Mouse (Mus musculus): ENCODE measurements around the gene Sik2.

DNA sequence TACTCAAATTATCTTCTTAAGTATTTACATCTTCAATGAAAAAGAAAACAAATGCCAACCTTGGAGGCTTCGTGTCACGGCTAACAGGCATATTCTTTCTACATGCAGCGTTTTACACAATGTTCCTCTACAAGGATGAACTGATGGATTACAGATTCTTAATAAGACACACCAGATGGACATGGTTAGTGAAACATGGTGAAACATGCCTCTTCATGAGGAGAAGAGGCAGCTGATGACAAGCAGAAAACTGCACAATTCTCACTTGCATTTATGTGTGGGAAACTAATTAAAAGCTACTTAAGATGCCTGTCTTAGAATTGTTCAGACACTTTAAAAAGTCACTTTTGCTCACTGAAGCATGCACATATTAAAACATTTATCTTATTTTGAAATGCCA, 39.6 kb downstream of the Sik2 start:
- TF ChIP-seq TCF3 (IDR thresholded peaks at IDR 0.05; ENCODE audit: insufficient read length, low read depth) (no peak), POLR2A (IDR thresholded peaks at IDR 0.05; ENCODE audit: insufficient read length, low read depth) (no peak), E2F4 (IDR thresholded peaks at IDR 0.05; ENCODE audit: insufficient read depth) (no peak)
